Mouse (Mus musculus) heart, adult 8-10 months (tissue): Measurements from ENCODE around the gene Rbm47. TPM values are rescaled to one million over a fixed set of nuclear protein-coding genes. Genes with fewer than 3 reads are reported as not detected.

Experiments
- microRNA-seq: library from miRNA; unstranded; fragments of <30 nt; microRNA quantifications from one replicate; pipeline ENCODE4 v1.2.0, GENCODE M21; 2022
- total RNA-seq, 4 experiments: library from RNA; stranded (reverse); gene quantifications; 2 replicates each; pipeline ENCODE4 v1.2.4; 2022

The Rbm47 gene
- total RNA-seq, 4 experiments from 2014 or later = 1.2 to 2.2 (median 1.5) TPM

Small RNAs within 50 kb of the gene (microRNA-seq; reads per million reads assigned to microRNA genes)
- not detected for gene Gm25952

Other genes with a start within 250 kb of the Rbm47 start
- under 1 TPM in 1 of 4 experiments, not detected in 3; 0.55 TPM for gene Chrna9, start 238.2 kb downstream of the Rbm47 start, total RNA-seq
- not detected for gene 9130230L23Rik, start 168.8 kb downstream of the Rbm47 start, total RNA-seq
- under 1 TPM in 3 of 4 experiments, not detected in 1; 0.11 to 0.19 (median 0.12) TPM for gene Nsun7, start 86.8 kb upstream of the Rbm47 start, total RNA-seq